Mouse (Mus musculus) ES-E14 (cell line): ENCODE measurements around the gene C1s1. TPM values are rescaled to one million over a fixed set of nuclear protein-coding genes. Genes with fewer than 3 reads are reported as not detected.
"Not testable (repeated sequence)": the region's sequence is repeated elsewhere in the genome, so short reads cannot be mapped to it uniquely, and the experiment has no call there.

Experiments used
- DNase-seq: peaks from one replicate; pipeline ENCODE4 v3.0.0-alpha.2; 2013; ENCODE audit warnings: low read depth, low spot score
- H3K27ac ChIP-seq: 2 replicates; pipeline ENCODE4 v1.5.1; 2012; ENCODE audit warnings: low read depth, mild to moderate bottlenecking, low read length, moderate library complexity, mixed read lengths; ENCODE audit not compliant: poor library complexity, insufficient read depth, severe bottlenecking
- H3K36me3 ChIP-seq: 2 replicates; pipeline ENCODE4 v1.6.1; 2012; ENCODE audit warnings: mild to moderate bottlenecking, low read length, moderate library complexity, mixed read lengths; ENCODE audit not compliant: control insufficient read depth, poor library complexity, insufficient read depth, severe bottlenecking
- H3K4me1 ChIP-seq, 2 experiments: fragments of 150-350 bp in 1 of 2; sonication (generic) in 1 of 2; 2 replicates each; pipeline ENCODE4 v1.6.1; 2012; ENCODE audit warnings: low read length in 2 of 2, mild to moderate bottlenecking in 1 of 2, mixed read lengths in 1 of 2; ENCODE audit not compliant: control insufficient read depth in 2 of 2, insufficient read depth in 2 of 2, poor library complexity in 1 of 2
- H3K4me3 ChIP-seq, 2 experiments: fragments of 150-350 bp in 1 of 2; sonication (generic) in 1 of 2; 2 replicates each; pipeline ENCODE4 v1.5.1; 2012; ENCODE audit warnings: low read length in 2 of 2, low read depth in 1 of 2, mild to moderate bottlenecking in 1 of 2, mixed read lengths in 1 of 2; ENCODE audit not compliant: insufficient read depth in 1 of 2, poor library complexity in 1 of 2, severe bottlenecking in 1 of 2
- H3K9ac ChIP-seq: 2 replicates; pipeline ENCODE4 v1.6.1; 2012; ENCODE audit warnings: low read depth, mild to moderate bottlenecking, low read length, mixed read lengths; ENCODE audit not compliant: poor library complexity, insufficient read depth, severe bottlenecking
- H3K9me3 ChIP-seq: fragments of 150-350 bp; sonication (generic); 2 replicates; pipeline ENCODE4 v1.6.1; 2012; ENCODE audit warnings: low read depth, mild to moderate bottlenecking, low read length; ENCODE audit not compliant: control insufficient read depth, insufficient read depth
- CHD2 ChIP-seq: IDR thresholded peaks from 2 replicates; pipeline ENCODE4 v1.6.1; 2014; ENCODE audit warnings: mild to moderate bottlenecking, low read depth, low read length, inconsistent platforms
- HCFC1 ChIP-seq: IDR thresholded peaks from 2 replicates; pipeline ENCODE4 v1.6.1; 2012; ENCODE audit warnings: low read length, inconsistent platforms, borderline replicate concordance; ENCODE audit not compliant: insufficient read depth
- MAFK ChIP-seq: IDR thresholded peaks from 2 replicates; pipeline ENCODE4 v1.6.1; 2014; ENCODE audit warnings: mild to moderate bottlenecking, low read depth, low read length, inconsistent platforms; ENCODE audit not compliant: insufficient read depth
- ZC3H11A ChIP-seq: IDR thresholded peaks from 2 replicates; pipeline ENCODE4 v1.6.1; 2012; ENCODE audit warnings: low read depth, mild to moderate bottlenecking, inconsistent platforms, low read length, borderline replicate concordance
- ZNF384 ChIP-seq: IDR thresholded peaks from 2 replicates; pipeline ENCODE4 v1.6.1; 2012; ENCODE audit warnings: low read depth, low read length, inconsistent platforms
- in situ Hi-C, 2 experiments: fragments of 600-800 bp; cut with MboI; formaldehyde crosslinking; loops; one replicate each; pipeline ENCODE4 v1.15.1; 2025; ENCODE audit warnings: low sequenced_read_pairs in 2 of 2, inconsistent platforms in 1 of 2; ENCODE audit not compliant: unreplicated experiment in 2 of 2
- total RNA-seq: library from RNA; depleted of rRNA; stranded (reverse); fragments of 300-350 nt; gene quantifications from 2 replicates; pipeline ENCODE4 v1.2.3, GENCODE M21; 2012

The C1s1 gene
- total RNA-seq, 1 experiment = 2.6 TPM

GRCm38 (mm10) chr6:124531077-124531476, 11.1 kb downstream of the C1s1 start:
- no peak for DNase-seq
- no peak overlapping the region for H3K4me3 ChIP-seq
- H3K27ac ChIP-seq = no peak overlapping the region
- in situ Hi-C loops = no loop called here
- no peak overlapping the region for H3K9ac ChIP-seq
- TF ChIP-seq HCFC1 (no peak), MAFK (no peak), CHD2 (no peak), ZC3H11A (no peak), ZNF384 (no peak)
- no peaks in the 10 kb centered on the region for H3K9me3 ChIP-seq
- H3K4me1 ChIP-seq = no peaks in the 10 kb centered on the region
- H3K36me3 ChIP-seq = no peaks in the 10 kb centered on the region

GRCm38 (mm10) chr6:124527881-124528280, 14.3 kb downstream of the C1s1 start:
- TF ChIP-seq HCFC1 = no peak
- no peak for TF ChIP-seq CHD2
- Histone ChIP-seq H3K36me3 (no peaks in the 10 kb centered on the region), H3K27ac (no peak overlapping the region), H3K9me3 (no peaks in the 10 kb centered on the region), H3K4me3 (no peak overlapping the region), H3K4me1 (no peaks in the 10 kb centered on the region), H3K9ac (no peak overlapping the region)
- no peak for DNase-seq
- in situ Hi-C loops = no loop called here

GRCm38 (mm10) chr6:124522082-124522481, 20.1 kb downstream of the C1s1 start:
- H3K4me1 ChIP-seq, H3K36me3 ChIP-seq, H3K27ac ChIP-seq, in situ Hi-C loops, DNase-seq, H3K9ac ChIP-seq, H3K4me3 ChIP-seq, H3K9me3 ChIP-seq: not testable (repeated sequence)

- H3K4me3 ChIP-seq, DNase-seq, H3K9ac ChIP-seq, H3K4me1 ChIP-seq, H3K9me3 ChIP-seq, H3K27ac ChIP-seq, in situ Hi-C loops, H3K36me3 ChIP-seq: not testable (repeated sequence)
Measured at GRCm38 (mm10) chr6:124517733-124518132, 24.4 kb downstream of the C1s1 start.

GRCm38 (mm10) chr6:124512355-124512836, 29.8 kb downstream of the C1s1 start, which contains the start of gene C1ra:
Gene C1ra, plus strand, starts transcription at chr6:124512405.
- in situ Hi-C loops = no loop called here
- no peak within 1 kb of the TSS for H3K9ac ChIP-seq
- H3K4me3 ChIP-seq = no peak within 1 kb of the TSS

More at GRCm38 (mm10) chr6:124512355-124512836, 29.8 kb downstream of the C1s1 start, which contains the start of gene C1ra:
- H3K4me1 ChIP-seq = peaks cover 0 to 7% of the 10 kb centered on the region in 2 experiments; a peak in 1 of 4 replicates
- no peak for DNase-seq
- no peaks in the 10 kb centered on the region for H3K9me3 ChIP-seq
- no peaks in the 10 kb centered on the region for H3K36me3 ChIP-seq
- TF ChIP-seq HCFC1 = no peak
- no peak for TF ChIP-seq ZC3H11A
- no peak for TF ChIP-seq CHD2
- peak; percentile 69 for TF ChIP-seq ZNF384
- TF ChIP-seq MAFK = no peak
- H3K27ac ChIP-seq = no peak within 1 kb of the TSS
